Mouse (Mus musculus) thymus, postnatal 10 days (tissue): ENCODE data around the gene Tspyl3.
"Not testable (repeated sequence)": the region's sequence is repeated elsewhere in the genome, so short reads cannot be mapped to it uniquely, and the experiment has no call there.

Experiments
- DNase-seq, 2 experiments: peaks; one replicate each; pipeline ENCODE4 v3.0.0; 2021; ENCODE audit warnings: low spot score in 2 of 2

The Tspyl3 gene

GRCm38 (mm10) chr2:153224946-153225594, at the start of gene Tspyl3:
Gene Tspyl3, minus strand, starts transcription at chr2:153225441.
- peak; percentile 69 to 75 for DNase-seq

GRCm38 (mm10) chr2:153274919-153275247, 49.6 kb upstream of the Tspyl3 start:
- no peak for DNase-seq

GRCm38 (mm10) chr2:153274200-153274918, 49.1 kb upstream of the Tspyl3 start:
- not testable (repeated sequence) for DNase-seq

GRCm38 (mm10) chr2:153270231-153270915, 45.1 kb upstream of the Tspyl3 start:
- DNase-seq: not testable (repeated sequence)

GRCm38 (mm10) chr2:153267331-153267730, 42.1 kb upstream of the Tspyl3 start:
- DNase-seq: no peak

- DNase-seq: peak; percentile 58 to 71
Observed at GRCm38 (mm10) chr2:153263053-153263452, 37.8 kb upstream of the Tspyl3 start.

- DNase-seq: peak in 1 of 2 experiments; percentile 40
Observed at GRCm38 (mm10) chr2:153259864-153260674, 34.8 kb upstream of the Tspyl3 start.

GRCm38 (mm10) chr2:153259030-153259863, 34.0 kb upstream of the Tspyl3 start:
- peak in 1 of 2 experiments; percentile 35 for DNase-seq

- no peak for DNase-seq
Observed at GRCm38 (mm10) chr2:153256604-153257003, 31.4 kb upstream of the Tspyl3 start.

- DNase-seq: no peak
Observed at GRCm38 (mm10) chr2:153249751-153250150, 24.5 kb upstream of the Tspyl3 start.

- DNase-seq: no peak
Observed at GRCm38 (mm10) chr2:153242156-153242555, 16.9 kb upstream of the Tspyl3 start.

- DNase-seq: peak; percentile 88 to 90
Observed at GRCm38 (mm10) chr2:153241250-153242014, 16.2 kb upstream of the Tspyl3 start, which contains the start of the genes Plagl2 and Pofut1. Gene Plagl2, minus strand, starts transcription at chr2:153241426. Gene Pofut1, plus strand, starts transcription at chr2:153241533.

GRCm38 (mm10) chr2:153240701-153241235, 15.5 kb upstream of the Tspyl3 start:
- peak; percentile 45 to 52 for DNase-seq

- DNase-seq: no peak
Observed at GRCm38 (mm10) chr2:153239860-153240480, 14.7 kb upstream of the Tspyl3 start.

- DNase-seq: no peak
Observed at GRCm38 (mm10) chr2:153239021-153239859, 14.0 kb upstream of the Tspyl3 start.

GRCm38 (mm10) chr2:153238406-153238805, 13.2 kb upstream of the Tspyl3 start:
- no peak for DNase-seq

GRCm38 (mm10) chr2:153237891-153238290, 12.7 kb upstream of the Tspyl3 start:
- no peak for DNase-seq

GRCm38 (mm10) chr2:153237193-153237592, 12.0 kb upstream of the Tspyl3 start:
- no peak for DNase-seq
